Mouse (Mus musculus) intestine, postnatal 0 days (tissue): ENCODE measurements around the gene Cltc. TPM values are rescaled to one million over a fixed set of nuclear protein-coding genes. Genes with fewer than 3 reads are reported as not detected.

ENCODE experiments used
- ATAC-seq: fragments of 200-750 bp; cut with Nextera tagmentation; 2 replicates; pipeline ENCODE4 v1.8.0; 2017; ENCODE audit warnings: mild to moderate bottlenecking, moderate TSS enrichment, moderate library complexity
- H3K27ac ChIP-seq: fragments of 300-500 bp; sonication (generic); 2 replicates; pipeline ENCODE4 v1.5.1; 2014; ENCODE audit warnings: mild to moderate bottlenecking, low read depth, low read length, moderate library complexity
- H3K27me3 ChIP-seq: fragments of 300-500 bp; sonication (generic); replicated peaks from 2 replicates; pipeline ENCODE4 v1.6.1; 2014; ENCODE audit warnings: low read length, mixed read lengths; ENCODE audit not compliant: control insufficient read depth, insufficient read depth
- H3K36me3 ChIP-seq: fragments of 300-500 bp; sonication (generic); 2 replicates; pipeline ENCODE4 v1.6.1; 2014; ENCODE audit warnings: mild to moderate bottlenecking, moderate library complexity; ENCODE audit not compliant: control insufficient read depth, insufficient read depth
- H3K4me1 ChIP-seq: fragments of 300-500 bp; sonication (generic); replicated peaks from 2 replicates; pipeline ENCODE4 v1.6.1; 2014; ENCODE audit warnings: antibody characterized with exemption, low read length, mixed read lengths; ENCODE audit not compliant: control insufficient read depth, insufficient read depth
- H3K4me2 ChIP-seq: fragments of 300-500 bp; sonication (generic); replicated peaks from 2 replicates; pipeline ENCODE4 v1.6.1; 2014; ENCODE audit warnings: low read depth, mild to moderate bottlenecking, moderate library complexity
- H3K4me3 ChIP-seq: fragments of 300-500 bp; sonication (generic); 2 replicates; pipeline ENCODE4 v1.5.1; 2014; ENCODE audit warnings: low read depth, low read length
- H3K9ac ChIP-seq: fragments of 300-500 bp; sonication (generic); 2 replicates; pipeline ENCODE4 v1.6.1; 2014; ENCODE audit warnings: mild to moderate bottlenecking, low read depth, low read length
- H3K9me3 ChIP-seq: fragments of 300-500 bp; sonication (generic); 2 replicates; pipeline ENCODE4 v1.6.1; 2016; ENCODE audit warnings: mixed run types; ENCODE audit not compliant: control insufficient read depth
- CTCF ChIP-seq: sonication (generic); IDR thresholded peaks from 2 replicates; pipeline ENCODE4 v1.5.1; 2016; ENCODE audit warnings: low read depth, mild to moderate bottlenecking, control low read depth, antibody characterized with exemption, moderate library complexity
- WGBS: fragments of 180-500 bp; shearing (Covaris S2); extraction: QIAGEN DNeasy Blood & Tissue Kit; methylation state at CpG from one replicate; pipeline ENCODE4 v1.1.7; 2014; 5-methylcytosine and 5-hydroxymethylcytosine counted together
- polyA plus RNA-seq: library from polyadenylated mRNA; unstranded; fragments of >200 nt; fragmentation: Nextera tagmentation; extraction: Ambion mirVana; gene quantifications from 2 replicates; pipeline ENCODE4 v1.2.1, GENCODE M21; 2015

The Cltc gene
- polyA plus RNA-seq, 1 experiment from 2014 or later, result 87.3 TPM

DNA sequence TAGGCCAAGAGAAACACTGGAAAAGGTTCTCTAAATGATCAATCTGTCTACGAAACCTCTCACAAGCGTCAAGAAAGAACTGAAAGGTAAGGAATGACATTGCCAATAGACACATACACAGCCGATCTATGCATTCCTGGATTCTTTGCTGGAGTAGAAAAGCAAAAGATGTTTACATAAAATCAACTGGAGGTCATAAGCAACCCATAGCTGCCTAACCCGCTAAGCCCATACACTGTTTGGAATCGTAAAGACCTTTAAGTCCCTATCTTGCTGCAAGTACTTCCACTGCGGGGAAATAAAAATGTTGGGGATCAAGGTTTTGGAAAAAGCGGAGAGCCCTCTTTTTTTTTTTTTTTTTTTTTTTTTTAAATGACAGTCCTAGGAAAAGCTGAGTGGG, 74.5 kb downstream of the Cltc start:
- no peak for TF ChIP-seq CTCF
- peak overlapping the region; percentile 83 for H3K4me2 ChIP-seq
- no peaks in the 10 kb centered on the region for H3K36me3 ChIP-seq
- no peaks in the 10 kb centered on the region for H3K9me3 ChIP-seq
- peak overlapping the region; percentile 90 for H3K9ac ChIP-seq
- H3K27me3 ChIP-seq, result no peaks in the 10 kb centered on the region
- peak overlapping the region; percentile 84 for H3K4me3 ChIP-seq
- 20% methylated on average over 7 of the region's 7 CpGs for WGBS
- H3K27ac ChIP-seq, result peak overlapping the region; percentile 87
- ATAC-seq, result no peak
- H3K4me1 ChIP-seq, result 0 out of 2 replicates have a peak, but pooled peaks cover 6% of the 10 kb centered on the region

DNA sequence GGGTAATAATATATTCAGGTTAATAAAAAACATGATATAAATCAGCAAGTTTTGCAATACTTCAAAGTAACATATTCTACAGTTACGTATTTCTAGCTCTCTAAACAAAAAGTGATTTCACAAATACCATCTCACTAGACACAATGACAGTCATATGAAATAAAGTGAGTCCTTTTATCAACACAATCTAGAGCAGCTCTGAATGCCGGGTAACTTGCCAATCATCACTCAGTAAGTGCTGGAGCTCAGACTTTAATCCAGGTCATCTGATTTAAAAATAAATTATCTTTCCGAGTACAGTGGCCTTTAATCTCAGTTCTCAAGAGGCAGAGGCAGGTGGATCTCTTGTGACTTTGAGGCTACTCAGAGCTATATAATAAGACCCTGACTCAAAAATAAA, 75.9 kb downstream of the Cltc start:
- H3K27me3 ChIP-seq, result no peaks in the 10 kb centered on the region
- no peak overlapping the region for H3K9ac ChIP-seq
- H3K36me3 ChIP-seq, result no peaks in the 10 kb centered on the region
- no peak for ATAC-seq
- peak overlapping the region; percentile 83; the same call in 1 of the 2 replicates for H3K4me2 ChIP-seq
- TF ChIP-seq CTCF, result no peak
- H3K4me3 ChIP-seq, result peak overlapping the region; percentile 84; the same call in 1 of the 2 replicates
- 45% methylated on average over 3 of the region's 3 CpGs for WGBS
- H3K9me3 ChIP-seq, result no peaks in the 10 kb centered on the region
- H3K4me1 ChIP-seq, result 0 out of 2 replicates have a peak, but pooled peaks cover 6% of the 10 kb centered on the region
- H3K27ac ChIP-seq, result peak overlapping the region; percentile 41; the same call in 1 of the 2 replicates

DNA sequence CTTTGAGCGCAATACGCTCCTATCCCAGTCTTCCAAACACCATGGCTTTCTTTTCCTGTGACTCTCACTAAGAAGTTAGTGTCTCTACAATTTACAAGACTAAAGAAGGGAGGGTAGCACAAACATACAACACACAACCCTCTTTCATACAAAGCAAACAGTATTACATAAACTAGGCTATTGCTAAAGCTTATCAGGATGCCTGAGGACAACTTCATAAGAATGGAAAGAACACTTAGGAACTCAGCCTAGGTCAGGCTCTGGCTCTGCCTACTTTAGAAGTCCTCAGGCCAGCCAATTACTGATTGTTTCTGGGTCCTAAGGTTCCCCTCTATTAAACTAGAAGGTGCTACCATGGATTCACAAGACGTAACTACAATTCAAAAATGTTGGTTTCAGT, 76.6 kb downstream of the Cltc start:
- WGBS, result 80% methylated on average over 3 of the region's 3 CpGs
- H3K4me3 ChIP-seq, result no peak overlapping the region
- H3K9me3 ChIP-seq, result no peaks in the 10 kb centered on the region
- H3K27ac ChIP-seq, result peak overlapping the region; percentile 64; the same call in 1 of the 2 replicates
- TF ChIP-seq CTCF, result no peak
- no peaks in the 10 kb centered on the region for H3K27me3 ChIP-seq
- ATAC-seq, result no peak
- H3K9ac ChIP-seq, result no peak overlapping the region
- 0 out of 2 replicates have a peak, but pooled peaks cover 6% of the 10 kb centered on the region for H3K4me1 ChIP-seq
- H3K36me3 ChIP-seq, result no peaks in the 10 kb centered on the region
- peak overlapping the region; percentile 35; the same call in 1 of the 2 replicates for H3K4me2 ChIP-seq

DNA sequence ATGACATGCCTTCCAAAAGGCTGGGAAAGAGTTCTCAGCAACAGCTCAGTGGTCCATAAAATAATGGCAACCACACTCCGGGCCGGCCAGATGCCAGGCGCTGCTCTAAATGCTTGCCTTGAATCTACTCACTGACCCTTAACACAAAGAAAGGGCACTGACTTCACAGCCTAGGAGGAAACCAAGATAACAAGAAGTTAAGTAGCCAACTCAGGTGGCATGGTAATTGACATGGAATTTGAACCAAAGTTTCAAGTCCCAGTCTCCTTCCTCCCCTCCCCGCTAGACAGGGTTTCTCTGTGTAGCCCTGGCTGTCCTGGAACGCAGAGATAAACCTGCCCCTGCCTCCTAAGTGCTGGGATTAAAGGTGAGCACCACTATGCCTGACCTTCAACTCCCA, 78.4 kb downstream of the Cltc start:
- Histone ChIP-seq H3K27ac (peak overlapping the region; percentile 73), H3K27me3 (no peaks in the 10 kb centered on the region), H3K9ac (no peak overlapping the region), H3K4me2 (peak overlapping the region; percentile 21), H3K9me3 (no peaks in the 10 kb centered on the region), H3K4me3 (no peak overlapping the region), H3K36me3 (no peaks in the 10 kb centered on the region), H3K4me1 (no peaks in the 10 kb centered on the region)
- no peak for TF ChIP-seq CTCF
- 38% methylated on average over 5 of the region's 5 CpGs for WGBS
- peak; percentile 63 for ATAC-seq

DNA sequence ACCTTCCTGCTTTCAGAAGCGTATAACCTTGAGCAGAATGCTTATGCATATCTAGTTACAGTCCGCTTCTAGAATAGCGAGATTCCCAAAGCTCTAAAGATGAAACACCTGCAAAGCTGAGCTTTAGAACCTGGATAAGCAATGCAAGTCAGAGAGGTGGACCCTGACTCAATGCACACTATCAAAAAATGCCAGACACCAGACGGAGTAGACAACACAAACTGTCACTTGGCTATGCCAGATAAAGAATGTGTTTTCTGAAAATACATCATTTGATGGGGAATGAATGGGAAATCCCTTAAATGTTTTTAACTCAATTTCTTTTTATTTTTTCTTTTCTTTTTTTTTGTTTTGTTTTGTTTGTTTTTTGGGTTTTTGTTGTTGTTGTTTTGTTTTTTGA, 81.8 kb downstream of the Cltc start:
- Histone ChIP-seq H3K9me3 (no peaks in the 10 kb centered on the region), H3K9ac (no peak overlapping the region), H3K27ac (no peak overlapping the region), H3K4me1 (no peaks in the 10 kb centered on the region; the same call in 1 of the 2 replicates), H3K27me3 (no peaks in the 10 kb centered on the region), H3K4me3 (no peak overlapping the region), H3K36me3 (no peaks in the 10 kb centered on the region), H3K4me2 (no peak overlapping the region)
- 80% methylated on average over 4 of the region's 4 CpGs for WGBS
- TF ChIP-seq CTCF, result no peak
- ATAC-seq, result no peak

DNA sequence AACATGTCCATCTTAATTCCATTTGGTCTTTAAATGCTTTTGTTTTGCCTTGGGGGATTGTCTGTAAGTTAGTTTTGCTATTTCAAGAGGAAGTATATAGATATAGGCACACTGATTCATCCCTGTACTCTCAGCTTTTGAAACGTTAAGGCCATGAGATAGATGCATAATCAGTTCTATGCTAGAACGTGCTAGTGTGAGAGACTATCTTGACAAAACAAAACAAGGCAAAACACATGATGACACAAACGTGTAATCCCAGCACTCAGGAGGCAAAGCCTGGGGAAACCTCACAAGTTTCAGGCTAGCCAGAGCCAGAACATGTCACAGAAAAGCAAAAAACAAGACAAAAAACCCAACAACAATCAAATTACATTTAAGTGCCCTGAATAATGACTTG, 84.6 kb downstream of the Cltc start:
- WGBS, result 65% methylated on average over 3 of the region's 3 CpGs
- no peak for TF ChIP-seq CTCF
- Histone ChIP-seq H3K4me2 (no peak overlapping the region), H3K4me3 (no peak overlapping the region), H3K4me1 (no peaks in the 10 kb centered on the region; the same call in 1 of the 2 replicates), H3K27me3 (no peaks in the 10 kb centered on the region), H3K27ac (no peak overlapping the region), H3K36me3 (no peaks in the 10 kb centered on the region), H3K9me3 (no peaks in the 10 kb centered on the region), H3K9ac (no peak overlapping the region)
- no peak for ATAC-seq
